Mouse (Mus musculus) bone marrow macrophage, adult 2 months (primary cell): Measurements from ENCODE around the gene Epha3.

Experiments used
- CTCF ChIP-seq: IDR thresholded peaks from 2 replicates; pipeline ENCODE4 v1.5.1; 2012; ENCODE audit warnings: low read depth, mild to moderate bottlenecking, low read length, moderate library complexity
- POLR2A ChIP-seq: IDR thresholded peaks from 2 replicates; pipeline ENCODE4 v1.6.1; 2012; ENCODE audit warnings: mild to moderate bottlenecking, low read depth, low read length, borderline replicate concordance

DNA sequence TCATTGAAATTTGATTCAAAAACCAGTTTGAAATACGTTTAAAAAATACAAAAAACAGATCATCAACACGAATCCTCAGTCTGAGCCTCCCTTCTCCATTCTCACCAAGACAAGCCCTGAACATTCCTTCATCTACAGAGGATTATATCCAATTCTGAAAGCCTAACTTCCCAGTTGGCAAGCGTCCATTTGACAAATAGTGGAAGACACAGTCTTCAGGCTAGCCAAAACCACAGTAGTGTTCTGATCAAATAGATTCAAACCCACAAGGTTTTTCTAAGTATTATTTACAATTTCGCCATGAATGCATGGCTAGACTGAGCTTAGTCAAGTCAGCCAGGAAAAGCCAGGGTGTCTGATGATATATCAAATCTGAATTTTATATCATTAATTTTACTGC, 179.8 kb downstream of the Epha3 start:
- no peak for TF ChIP-seq CTCF
- TF ChIP-seq POLR2A: no peak
